Mouse (Mus musculus) heart, adult 2 months (tissue): ENCODE results near the gene Uba7.

Experiments
- CTCF ChIP-seq: fragments of 200-600 bp; IDR thresholded peaks from 2 replicates; pipeline ENCODE4 v1.8.1; 2022; ENCODE audit warnings: antibody characterized with exemption, mild to moderate bottlenecking, moderate library complexity
- EP300 ChIP-seq: fragments of 200-500 bp; IDR thresholded peaks from 2 replicates; pipeline ENCODE4 v1.6.1; 2011; ENCODE audit warnings: low read depth, low read length, control low read depth; ENCODE audit not compliant: insufficient read depth
- POLR2A ChIP-seq: fragments of 200-500 bp; IDR thresholded peaks from 2 replicates; pipeline ENCODE4 v1.6.1; 2011; ENCODE audit warnings: mild to moderate bottlenecking, low read depth, low read length, control low read depth; ENCODE audit not compliant: insufficient read depth

- TF ChIP-seq CTCF (no peak), POLR2A (no peak), EP300 (no peak)
These were observed 18.2 kb upstream of the Uba7 start for GRCm38 (mm10) chr9:107957141-107957540.
